Mouse (Mus musculus) kidney, adult 9 months (tissue): ENCODE results near the gene Mrpl45.

Experiments used
- DNase-seq: peaks from one replicate; pipeline ENCODE4 v3.0.0; 2022

Mrpl45 gene

DNA sequence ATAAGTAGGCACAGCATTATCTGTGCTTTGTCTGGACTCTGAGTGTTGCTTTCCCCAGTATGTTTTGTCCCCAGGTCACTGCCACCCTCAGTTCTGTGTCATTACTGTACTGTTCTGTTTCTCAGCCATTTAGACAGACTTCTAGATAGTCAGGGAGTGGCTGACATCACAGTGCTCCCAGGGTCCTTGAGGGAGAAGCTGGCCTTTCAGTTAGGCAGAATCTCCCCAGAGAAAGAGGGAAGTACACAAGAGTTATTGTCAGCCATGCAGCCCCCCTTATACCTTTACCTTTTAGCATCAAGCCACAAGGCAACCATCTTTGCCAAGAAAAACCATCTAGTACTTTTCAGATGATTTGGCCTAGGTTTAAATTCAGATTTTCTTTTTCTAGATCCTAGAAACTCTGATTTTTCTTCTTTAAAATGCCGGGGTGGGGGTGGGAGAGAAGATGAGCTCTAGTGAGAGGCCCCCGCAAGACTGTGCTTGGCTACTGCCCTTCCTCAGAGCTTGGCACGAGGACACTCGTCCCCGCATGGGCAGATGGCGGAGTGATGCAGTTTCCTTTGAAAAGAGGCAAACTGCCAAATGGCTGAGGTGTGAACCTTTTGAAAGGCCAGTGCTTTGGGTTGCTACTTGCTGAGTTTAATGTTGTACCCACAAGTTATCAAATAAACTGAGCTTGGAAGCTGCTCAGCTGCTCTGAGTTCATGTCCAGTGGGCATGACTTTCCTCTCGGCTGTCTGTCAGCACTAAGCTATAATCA, 55.0 kb downstream of the Mrpl45 start:
- DNase-seq = peak; percentile 88

DNA sequence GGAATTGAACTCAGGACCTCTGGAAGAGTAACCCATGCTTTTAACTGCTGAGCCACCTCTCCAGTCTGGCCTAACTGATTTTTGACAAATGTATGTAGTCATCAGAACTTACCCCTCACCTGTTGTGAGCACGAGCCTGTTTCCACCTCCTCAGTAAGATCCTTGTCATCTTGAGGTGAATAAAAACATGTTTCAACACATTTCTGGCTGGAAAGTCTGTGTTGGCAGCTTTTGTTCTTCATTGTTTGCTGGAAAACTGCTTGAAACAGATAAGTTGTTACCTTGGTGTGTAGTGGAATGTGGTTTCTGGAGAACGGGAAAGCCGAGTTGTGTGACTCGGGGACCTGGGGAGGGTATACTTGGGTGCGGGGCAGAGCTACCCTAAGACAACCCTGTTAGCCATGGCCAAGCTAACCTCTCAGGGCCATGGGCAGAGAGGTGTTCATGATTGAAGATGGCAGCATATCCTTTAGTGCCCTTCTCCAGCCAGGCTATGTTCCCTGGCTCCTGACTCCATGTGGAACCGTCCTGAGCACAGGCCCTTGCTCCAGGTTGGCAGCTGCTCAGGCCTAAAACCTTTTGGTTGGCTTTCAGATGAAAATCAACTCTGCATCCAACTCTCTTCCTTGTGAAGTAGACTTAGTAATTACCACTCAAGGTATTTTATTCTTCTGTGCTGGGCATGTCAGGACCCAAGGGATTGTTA, 56.8 kb downstream of the Mrpl45 start:
- DNase-seq = no peak

DNA sequence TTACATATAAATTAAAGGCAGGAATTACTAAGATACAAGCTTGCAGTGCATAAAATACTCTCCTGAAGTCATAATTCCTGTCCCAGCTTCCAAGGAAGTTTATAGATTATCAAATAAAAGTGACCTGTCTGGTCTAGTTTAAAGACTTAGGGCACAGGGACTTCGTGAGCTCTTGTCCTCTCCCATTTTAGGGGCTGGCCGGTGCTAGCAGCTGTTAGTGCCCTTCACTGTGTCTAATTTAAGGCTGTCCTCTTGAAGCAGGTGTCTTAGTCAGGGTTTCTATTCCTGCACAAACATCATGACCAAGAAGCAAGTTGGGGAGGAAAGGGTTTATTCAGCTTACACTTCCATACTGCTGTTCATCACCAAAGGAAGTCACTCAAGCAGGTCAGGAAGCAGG, 57.9 kb downstream of the Mrpl45 start:
- DNase-seq = no peak
